Mouse (Mus musculus) embryonic stem cell, embryonic (primary cell): Measurements from ENCODE around the gene Taf15.

Experiments
- CTCF ChIA-PET, 4 experiments: fragments of 300-600 bp in 2 of 4; fragments of 350-600 bp in 2 of 4; sonication (Branson Sonifier 250); formaldehyde crosslinking; loops; one replicate each; lab custom pipeline; 2022; ENCODE audit warnings: inconsistent platforms in 2 of 4; lab: Charles Lee
- POLR2A ChIA-PET, 4 experiments: fragments of 300-600 bp in 2 of 4; fragments of 350-600 bp in 2 of 4; sonication (Branson Sonifier 250); formaldehyde crosslinking; loops; one replicate each; lab custom pipeline; 2022; ENCODE audit warnings: antibody characterized with exemption in 4 of 4, inconsistent platforms in 1 of 4; lab: Charles Lee

Gene Taf15

DNA sequence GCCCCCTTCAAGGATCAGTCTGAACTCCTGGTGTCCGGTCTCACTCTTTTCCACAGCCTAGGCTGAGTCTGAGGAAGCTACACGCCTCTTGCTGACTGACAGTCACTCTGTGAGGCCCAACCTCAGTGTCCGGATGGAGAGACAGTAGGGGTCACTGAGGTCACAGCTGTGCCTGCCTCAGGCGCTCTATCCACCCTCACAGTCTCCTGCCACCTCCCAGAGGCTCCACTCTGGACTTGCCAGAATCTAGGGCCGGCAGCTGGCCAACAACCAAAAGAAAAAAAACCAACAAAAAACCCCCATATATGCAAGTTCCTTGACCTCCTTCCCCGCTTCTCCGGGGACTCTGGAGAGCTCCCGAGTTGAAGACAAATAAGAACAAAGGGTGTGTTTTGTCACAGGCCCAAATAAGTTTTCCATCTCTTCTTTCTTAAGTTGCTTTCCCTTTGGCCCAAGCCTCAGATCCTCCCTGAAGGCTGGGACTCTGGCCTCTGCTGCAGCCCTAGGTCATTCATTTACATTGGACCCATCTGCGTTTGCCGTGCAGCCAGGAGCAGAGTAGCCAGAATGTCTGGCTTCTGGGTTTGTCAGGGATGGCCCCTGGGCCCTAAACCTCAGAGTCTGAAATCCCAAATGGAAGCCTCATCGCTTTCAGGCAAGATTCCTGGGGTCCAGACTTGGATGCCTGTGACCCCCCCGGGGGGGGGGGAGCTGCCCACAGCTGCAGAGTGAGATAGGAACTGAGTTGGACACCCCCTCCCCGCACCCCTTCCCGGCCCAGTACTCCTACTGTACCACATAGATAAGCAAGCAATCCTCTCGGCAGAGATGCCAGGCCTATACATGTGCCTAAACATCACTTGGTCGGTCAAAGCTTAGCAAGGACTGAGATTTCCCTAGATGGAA lies 24.6 kb upstream of the Taf15 start:
- ChIA-PET POLR2A (interaction anchor here (0.6 to 30.5 kb wide), 12 partner anchors 10 to 150 kb away, joined by 3 to 563 read pairs (median 4); partner anchors contain the start of genes Taf15 (in 4 of the 4), Ap2b1 (in 2 of the 4) and Mmp28 (in 2 of the 4)), CTCF (interaction anchor here in 2 of 4 experiments (0.6 to 2.5 kb wide), 2 partner anchors 24 to 405 kb away, joined by 3 to 6 read pairs; partner anchors contain the start of gene Taf15 (in 1 of the 2))

GRCm38 (mm10) chr11:83448927-83449236 lies 24.0 kb upstream of the Taf15 start:
- ChIA-PET CTCF (interaction anchor here in 2 of 4 experiments (0.6 to 2.5 kb wide), 2 partner anchors 24 to 406 kb away, joined by 3 to 6 read pairs; partner anchors contain the start of gene Taf15 (in 1 of the 2)), POLR2A (interaction anchor here (0.6 to 30.5 kb wide), 8 partner anchors 14 to 150 kb away, joined by 3 to 563 read pairs (median 10); partner anchors contain the start of genes Taf15 (in 4 of the 4), Mmp28 (in 2 of the 4) and Ap2b1 (in 1 of the 4))

- ChIA-PET CTCF (interaction anchor here in 3 of 4 experiments (0.6 to 2.5 kb wide), 3 partner anchors 9 to 406 kb away, joined by 3 to 9 read pairs (median 6); partner anchors contain the start of gene Taf15 (in 1 of the 3)), POLR2A (interaction anchor here (0.7 to 30.5 kb wide), 9 partner anchors 8 to 178 kb away, joined by 3 to 563 read pairs (median 6); partner anchors contain the start of genes Taf15 (in 4 of the 4) and Mmp28 (in 1 of the 4))
These were observed 23.6 kb upstream of the Taf15 start for GRCm38 (mm10) chr11:83449298-83449697.

DNA sequence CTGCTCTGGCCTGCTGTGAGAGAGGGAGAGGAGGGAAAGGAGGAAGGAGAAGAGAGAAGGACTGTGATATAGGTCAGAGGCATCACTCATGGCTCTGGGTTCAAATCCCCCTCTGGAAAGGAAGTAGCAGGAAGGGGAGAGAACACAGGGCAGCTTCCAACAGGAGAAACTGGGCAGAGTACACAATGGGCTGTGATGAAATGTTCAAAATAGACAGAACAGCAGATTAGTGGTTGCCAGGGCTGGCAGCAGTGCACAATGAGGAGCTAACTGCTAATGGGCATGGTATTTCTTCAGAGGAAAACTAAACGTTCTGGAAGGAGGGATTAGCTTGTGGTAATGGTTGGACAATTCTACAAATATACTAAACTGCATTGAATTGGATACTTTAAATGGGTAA lies 22.3 kb upstream of the Taf15 start:
- ChIA-PET POLR2A (interaction anchor here in 3 of 4 experiments (0.6 to 30.5 kb wide), 8 partner anchors 10 to 26 kb away, joined by 3 to 563 read pairs (median 10); partner anchors contain the start of genes Taf15 (in 3 of the 3) and Mmp28 (in 1 of the 3)), CTCF (interaction anchor here in 2 of 4 experiments (1.1 to 1.7 kb wide), 2 partner anchors 10 to 22 kb away, joined by 3 to 9 read pairs; partner anchors contain the start of gene Taf15 (in 1 of the 2))

GRCm38 (mm10) chr11:83451281-83451680 lies 21.6 kb upstream of the Taf15 start:
- ChIA-PET CTCF (interaction anchor here in 3 of 4 experiments (0.6 to 1.7 kb wide), 6 partner anchors 11 to 78 kb away, joined by 3 to 9 read pairs (median 4); partner anchors contain the start of genes Mmp28 (in 1 of the 3) and Taf15 (in 1 of the 3)), POLR2A (interaction anchor here (0.6 to 30.5 kb wide), 13 partner anchors 8 to 1461 kb away, joined by 3 to 563 read pairs (median 3); partner anchors contain the start of gene Taf15 (in 2 of the 4))

DNA sequence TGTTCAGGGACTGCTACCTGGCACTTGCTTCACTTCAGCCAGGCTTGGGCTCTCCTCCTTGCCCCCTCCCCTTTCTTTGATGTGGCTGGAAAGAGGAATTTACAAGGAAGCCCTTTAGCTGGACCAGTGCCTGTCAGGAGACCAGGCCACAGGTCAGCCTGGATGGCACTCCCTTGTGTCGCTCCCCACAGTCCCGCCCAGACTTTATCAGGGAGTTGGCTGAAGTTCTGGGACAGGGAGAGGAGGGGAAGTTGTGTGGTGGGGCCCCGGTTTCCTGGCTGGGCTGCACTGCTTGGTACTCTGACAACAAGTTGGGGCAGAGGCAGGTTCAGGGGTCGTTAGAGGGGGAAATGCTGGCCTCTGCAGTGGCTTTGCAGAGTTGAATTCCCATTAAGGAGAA lies 18.3 kb upstream of the Taf15 start:
- ChIA-PET POLR2A (interaction anchor here in 2 of 4 experiments (1.3 to 30.5 kb wide), 3 partner anchors 12 to 22 kb away, joined by 3 to 563 read pairs (median 15); partner anchors contain the start of gene Taf15 (in 2 of the 2)), CTCF (interaction anchor here in 2 of 4 experiments (0.7 to 1.7 kb wide), 2 partner anchors 10 to 14 kb away, joined by 3 to 4 read pairs; no protein-coding TSS in a partner anchor)

- ChIA-PET POLR2A (interaction anchor here in 3 of 4 experiments (0.6 to 30.5 kb wide), 5 partner anchors 11 to 25 kb away, joined by 3 to 563 read pairs (median 3); partner anchors contain the start of gene Taf15 (in 2 of the 3)), CTCF (interaction anchor here in 2 of 4 experiments (0.6 to 1.7 kb wide), 2 partner anchors 15 to 16 kb away, joined by 3 to 4 read pairs; no protein-coding TSS in a partner anchor)
These were observed 17.3 kb upstream of the Taf15 start for GRCm38 (mm10) chr11:83455608-83456007.

GRCm38 (mm10) chr11:83457257-83457656 lies 15.6 kb upstream of the Taf15 start:
- POLR2A ChIA-PET = interaction anchor here (0.5 to 30.5 kb wide), 7 partner anchors 9 to 95 kb away, joined by 3 to 563 read pairs (median 4); partner anchors contain the start of gene Taf15 (in 2 of the 4)
- CTCF ChIA-PET = interaction anchor here in 2 of 4 experiments (1.1 to 1.3 kb wide), 2 partner anchors 12 to 13 kb away, joined by 3 read pairs; no protein-coding TSS in a partner anchor

DNA sequence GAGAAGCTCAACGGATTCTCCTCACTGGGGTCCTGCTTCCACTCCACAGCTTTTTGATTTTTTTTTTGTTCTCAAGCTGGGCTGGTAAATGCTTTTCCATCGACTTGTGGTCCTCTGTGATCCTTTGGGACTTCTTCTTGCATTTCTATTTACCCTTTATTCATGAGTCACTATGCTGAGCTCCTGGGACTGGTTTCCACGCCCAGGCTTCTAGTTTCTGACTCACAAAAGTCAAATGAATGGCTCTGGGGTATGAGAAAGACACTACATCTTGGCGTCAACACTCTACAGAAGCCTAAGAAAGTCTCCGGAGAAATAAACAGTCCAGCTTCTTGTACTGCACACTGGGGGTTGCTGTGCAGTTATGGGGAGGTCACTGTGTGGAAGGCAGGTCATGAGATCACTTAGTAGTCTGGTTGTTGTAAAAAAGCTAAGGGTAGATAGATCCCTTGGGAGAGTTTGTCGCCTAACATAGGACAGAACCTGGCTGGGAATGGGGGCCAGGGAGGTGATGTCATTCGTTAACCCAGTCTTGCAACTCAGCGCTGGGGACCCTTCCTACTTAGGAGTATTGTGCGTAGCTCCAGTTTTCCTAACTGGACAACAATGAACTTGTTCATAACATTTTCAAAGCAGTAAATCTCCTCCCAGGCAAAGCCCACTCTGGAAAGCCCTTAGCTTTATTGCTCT lies 14.8 kb upstream of the Taf15 start:
- POLR2A ChIA-PET = interaction anchor here in 3 of 4 experiments (0.6 to 30.5 kb wide), 9 partner anchors 8 to 489 kb away, joined by 3 to 563 read pairs (median 4); partner anchors contain the start of gene Taf15 (in 2 of the 3)

DNA sequence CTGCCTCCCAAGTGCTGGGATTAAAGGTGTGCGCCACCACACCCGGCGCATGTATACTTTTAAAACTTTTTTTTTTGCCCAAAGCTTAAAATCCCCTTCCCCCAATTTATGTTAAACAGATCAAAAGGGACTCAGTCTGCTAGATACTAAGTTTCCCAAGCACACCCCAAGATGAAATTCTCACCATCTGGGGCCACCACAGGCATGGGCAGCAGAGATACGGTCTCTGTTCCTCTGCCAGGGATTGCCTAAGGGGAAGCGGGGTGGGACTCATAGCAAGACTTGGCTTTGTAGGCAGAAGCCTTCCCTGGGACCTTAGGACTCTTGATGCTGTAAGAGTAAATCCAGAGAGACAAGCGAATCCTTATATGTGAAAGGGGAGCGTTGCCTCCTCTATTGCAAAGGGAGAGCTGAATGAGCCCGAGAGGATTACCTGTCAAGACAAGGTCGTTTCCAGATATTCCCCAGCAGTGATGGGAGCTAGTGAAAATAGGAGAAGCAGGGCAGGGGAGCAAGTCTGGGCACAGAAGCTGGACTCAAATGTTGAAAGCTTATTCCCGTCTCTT lies 11.3 kb upstream of the Taf15 start:
- POLR2A ChIA-PET = interaction anchor here (0.8 to 30.5 kb wide), 11 partner anchors 9 to 170 kb away, joined by 3 to 563 read pairs (median 4); partner anchors contain the start of gene Taf15 (in 3 of the 4)
- CTCF ChIA-PET = interaction anchor here in 1 of 4 experiments (1.8 kb wide), 1 partner anchor 18 kb away, joined by 7 read pairs; no protein-coding TSS in a partner anchor

More for the DNA sequence above, 14.8 kb upstream of the Taf15 start:
- CTCF ChIA-PET = interaction anchor here (0.6 to 1.3 kb wide), 5 partner anchors 13 to 564 kb away, joined by 3 read pairs; no protein-coding TSS in a partner anchor

GRCm38 (mm10) chr11:83462711-83463244 lies 10.1 kb upstream of the Taf15 start, which contains the start of gene Mmp28:
TSS of gene Mmp28 (minus strand) at chr11:83463071.
- ChIA-PET CTCF (interaction anchor here in 3 of 4 experiments (0.8 to 1.8 kb wide), 3 partner anchors 11 to 22 kb away, joined by 3 to 7 read pairs (median 5); no protein-coding TSS in a partner anchor), POLR2A (interaction anchor here (0.5 to 30.5 kb wide), 18 partner anchors 10 to 1409 kb away, joined by 3 to 563 read pairs (median 3); partner anchors contain the start of genes Taf15 (in 4 of the 4) and Ap2b1 (in 1 of the 4))

- ChIA-PET POLR2A (interaction anchor here in 2 of 4 experiments (1.1 to 30.5 kb wide), 5 partner anchors 8 to 14 kb away, joined by 3 to 563 read pairs (median 4); partner anchors contain the start of gene Taf15 (in 1 of the 2)), CTCF (no interaction called here)
These were observed 6.9 kb upstream of the Taf15 start for GRCm38 (mm10) chr11:83465976-83466375.

DNA sequence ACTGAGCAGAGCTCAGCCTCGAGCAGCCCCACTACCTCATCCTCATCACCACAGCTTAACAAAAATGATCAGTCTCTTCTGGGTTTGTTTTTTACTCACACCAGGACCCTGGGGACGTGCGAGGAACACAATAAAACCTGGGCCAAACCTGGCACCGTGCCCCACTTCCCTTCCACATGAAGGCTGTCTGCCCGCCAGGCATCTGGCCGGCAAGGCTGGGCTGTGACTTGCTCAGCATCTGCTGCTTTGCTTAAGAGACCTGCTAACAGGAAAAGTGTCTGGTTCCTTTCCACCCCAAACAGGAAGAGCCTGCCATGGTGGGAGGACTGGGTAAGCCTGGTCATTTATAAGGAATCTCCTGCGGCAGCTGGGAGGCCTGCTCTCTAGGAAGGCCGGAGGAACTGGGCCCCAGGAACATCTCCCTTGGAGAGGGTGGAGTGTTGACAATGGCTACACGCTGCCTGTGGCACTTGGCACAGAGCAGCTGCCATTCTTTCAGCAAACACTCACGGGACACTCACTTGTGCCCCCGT lies 5.7 kb upstream of the Taf15 start:
- ChIA-PET CTCF (interaction anchor here in 1 of 4 experiments (1.3 kb wide), 1 partner anchor 27 kb away, joined by 4 read pairs; no protein-coding TSS in a partner anchor), POLR2A (interaction anchor here in 2 of 4 experiments (1.1 to 30.5 kb wide), 5 partner anchors 9 to 16 kb away, joined by 3 to 563 read pairs (median 4); partner anchors contain the start of gene Taf15 (in 1 of the 2))

DNA sequence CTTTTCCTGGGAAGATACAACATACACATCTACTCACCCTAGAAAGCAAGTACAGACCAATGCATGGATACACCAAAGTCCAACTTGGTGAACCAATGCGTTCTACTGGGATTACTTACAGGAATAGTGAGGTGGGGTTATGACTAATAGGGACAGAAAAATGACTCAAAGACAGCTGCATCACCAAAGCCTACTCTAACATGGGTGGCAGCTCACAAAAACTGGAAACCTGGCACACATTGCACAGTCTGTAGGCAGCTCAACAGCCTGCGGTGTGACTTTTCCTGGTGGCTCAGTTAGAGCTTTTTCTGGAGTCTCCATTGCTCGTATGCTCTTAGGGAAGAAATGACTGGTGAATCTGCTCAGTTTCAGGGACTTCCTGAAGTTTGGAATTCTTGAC lies 4.1 kb upstream of the Taf15 start:
- POLR2A ChIA-PET = interaction anchor here in 1 of 4 experiments (17.8 to 30.5 kb wide), 2 partner anchors 8 to 15 kb away, joined by 563 read pairs; partner anchors contain the start of genes Mmp28 and Taf15
- CTCF ChIA-PET = no interaction called here

DNA sequence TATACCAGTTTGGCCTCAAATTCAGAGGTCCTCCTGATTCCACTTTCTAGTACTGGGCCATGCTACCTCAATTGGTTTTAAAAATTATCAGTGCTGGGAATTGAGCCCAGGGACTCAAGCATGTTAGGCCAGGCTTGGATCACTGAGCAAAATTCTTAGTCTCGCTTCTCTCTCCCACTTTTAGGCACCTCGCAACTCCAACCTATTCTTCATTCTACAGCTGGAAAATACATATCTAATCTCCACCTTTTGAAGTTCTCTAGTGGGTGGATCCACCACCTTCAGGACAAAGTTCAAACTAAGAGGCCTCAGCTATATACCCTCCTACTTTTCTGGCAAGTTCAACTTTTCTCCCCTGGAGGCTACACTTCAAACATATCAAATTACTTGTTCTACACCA lies 1.1 kb upstream of the Taf15 start:
- ChIA-PET POLR2A (interaction anchor here (0.5 to 17.8 kb wide), 63 partner anchors 8 to 1347 kb away, joined by 3 to 563 read pairs (median 5); partner anchors contain the start of genes Ap2b1 (in 2 of the 4), Mmp28 (in 2 of the 4), Cct6b (in 1 of the 4) and Ddx52 (in 1 of the 4)), CTCF (interaction anchor here (0.7 to 2.3 kb wide), 13 partner anchors 23 to 159 kb away, joined by 3 to 34 read pairs (median 6); no protein-coding TSS in a partner anchor)
